Mouse (Mus musculus) heart, embryonic 13.5 days (tissue): ENCODE measurements at regions not wholly inside any gene's neighbourhood (a gene's known extent, or its start where the extent isn't known, plus 50 kb on each side); places are given as distances from the start of the nearest gene placed in this dataset.
A peak's percentile ranks its signal among the peaks of the same experiment; 100 is the strongest.

Experiments
- ATAC-seq: fragments of 200-750 bp; cut with Nextera tagmentation; 2 replicates; pipeline ENCODE4 v1.8.0; 2017; ENCODE audit warnings: moderate TSS enrichment; ENCODE audit not compliant: insufficient number of reproducible peaks, low FRiP score, low TSS enrichment; ENCODE audit errors: extremely low read depth
- H3K27ac ChIP-seq: fragments of 300-500 bp; sonication (generic); replicated peaks from 2 replicates; pipeline ENCODE4 v1.5.1; 2015; ENCODE audit warnings: moderate library complexity, mild to moderate bottlenecking, inconsistent platforms
- H3K27me3 ChIP-seq: fragments of 300-500 bp; sonication (generic); replicated peaks from 2 replicates; pipeline ENCODE4 v1.6.1; 2015; ENCODE audit warnings: mild to moderate bottlenecking, inconsistent platforms
- H3K36me3 ChIP-seq: fragments of 300-500 bp; sonication (generic); 2 replicates; pipeline ENCODE4 v1.6.1; 2015; ENCODE audit warnings: mild to moderate bottlenecking, inconsistent platforms
- H3K4me1 ChIP-seq: fragments of 300-500 bp; sonication (generic); 2 replicates; pipeline ENCODE4 v1.6.1; 2015; ENCODE audit warnings: inconsistent platforms
- H3K4me2 ChIP-seq: fragments of 300-500 bp; sonication (generic); 2 replicates; pipeline ENCODE4 v1.6.1; 2015; ENCODE audit warnings: inconsistent platforms, mild to moderate bottlenecking, moderate library complexity
- H3K4me3 ChIP-seq: fragments of 300-500 bp; sonication (generic); 2 replicates; pipeline ENCODE4 v1.5.1; 2015; ENCODE audit warnings: moderate library complexity, mild to moderate bottlenecking, inconsistent platforms
- H3K9ac ChIP-seq: fragments of 300-500 bp; sonication (generic); 2 replicates; pipeline ENCODE4 v1.6.1; 2015; ENCODE audit warnings: inconsistent platforms, mild to moderate bottlenecking, moderate library complexity
- H3K9me3 ChIP-seq: fragments of 300-500 bp; sonication (generic); 2 replicates; pipeline ENCODE4 v1.6.1; 2016; ENCODE audit warnings: inconsistent platforms
- WGBS: fragments of 180-500 bp; shearing (Covaris S2); methylation state at CpG from one replicate; pipeline ENCODE4 v1.1.7; 2015; ENCODE audit warnings: mixed read lengths; 5-methylcytosine and 5-hydroxymethylcytosine counted together

- Histone ChIP-seq H3K9ac (no peak overlapping the region), H3K4me3 (no peak overlapping the region), H3K27ac (no peak overlapping the region), H3K9me3 (no peaks in the 10 kb centered on the region), H3K36me3 (no peaks in the 10 kb centered on the region), H3K4me1 (peaks cover 28% of the 10 kb centered on the region), H3K4me2 (no peak overlapping the region), H3K27me3 (no peaks in the 10 kb centered on the region)
- ATAC-seq = no peak
- WGBS = 62% methylated on average over 1 of the region's 1 CpGs
These were observed 206.0 kb downstream of the Parm1 start for GRCm38 (mm10) chr5:91723416-91723815.

- Histone ChIP-seq H3K4me1 (peaks cover 28% of the 10 kb centered on the region), H3K9me3 (no peaks in the 10 kb centered on the region), H3K36me3 (no peaks in the 10 kb centered on the region), H3K4me3 (no peak overlapping the region), H3K27me3 (no peaks in the 10 kb centered on the region), H3K27ac (no peak overlapping the region), H3K9ac (no peak overlapping the region), H3K4me2 (no peak overlapping the region)
- no peak for ATAC-seq
- 48% methylated on average over 5 of the region's 5 CpGs for WGBS
These were observed 205.6 kb downstream of the Parm1 start for GRCm38 (mm10) chr5:91722982-91723381.

GRCm38 (mm10) chr5:91722403-91722802 lies 205.0 kb downstream of the Parm1 start:
- WGBS = 63% methylated on average over 5 of the region's 5 CpGs
- no peak for ATAC-seq
- Histone ChIP-seq H3K4me3 (no peak overlapping the region), H3K9ac (no peak overlapping the region), H3K27ac (no peak overlapping the region), H3K27me3 (no peaks in the 10 kb centered on the region), H3K4me2 (no peak overlapping the region), H3K36me3 (no peaks in the 10 kb centered on the region), H3K4me1 (peaks cover 25% of the 10 kb centered on the region), H3K9me3 (no peaks in the 10 kb centered on the region)

GRCm38 (mm10) chr5:91721231-91722096 lies 204.0 kb downstream of the Parm1 start:
- WGBS = 73% methylated on average over 9 of the region's 9 CpGs

GRCm38 (mm10) chr5:91713020-91713419 lies 195.6 kb downstream of the Parm1 start:
- Histone ChIP-seq H3K9me3 (no peaks in the 10 kb centered on the region), H3K4me3 (no peak overlapping the region), H3K4me1 (peaks cover 23% of the 10 kb centered on the region), H3K27me3 (no peaks in the 10 kb centered on the region), H3K27ac (no peak overlapping the region), H3K36me3 (no peaks in the 10 kb centered on the region), H3K9ac (no peak overlapping the region), H3K4me2 (no peak overlapping the region)
- 48% methylated on average over 8 of the region's 8 CpGs for WGBS
- no peak for ATAC-seq

More at GRCm38 (mm10) chr5:91721231-91722096, 204.0 kb downstream of the Parm1 start:
- H3K9me3 ChIP-seq = no peaks in the 10 kb centered on the region
- no peaks in the 10 kb centered on the region for H3K36me3 ChIP-seq
- no peak overlapping the region for H3K4me3 ChIP-seq
- no peak for ATAC-seq
- H3K4me1 ChIP-seq = peaks cover 25% of the 10 kb centered on the region
- H3K9ac ChIP-seq = no peak overlapping the region
- no peak overlapping the region for H3K4me2 ChIP-seq
- no peak overlapping the region for H3K27ac ChIP-seq
- no peaks in the 10 kb centered on the region for H3K27me3 ChIP-seq

- no peak overlapping the region for H3K9ac ChIP-seq
- no peaks in the 10 kb centered on the region for H3K27me3 ChIP-seq
- peaks cover 27% of the 10 kb centered on the region for H3K4me1 ChIP-seq
- no peak overlapping the region for H3K4me3 ChIP-seq
- no peaks in the 10 kb centered on the region for H3K36me3 ChIP-seq
- H3K27ac ChIP-seq = 0 out of 2 replicates have a peak overlapping the region, but pooled peaks have one; percentile 41
- H3K4me2 ChIP-seq = no peak overlapping the region
- 63% methylated on average over 1 of the region's 1 CpGs for WGBS
- H3K9me3 ChIP-seq = no peaks in the 10 kb centered on the region
- ATAC-seq = no peak
These were observed 192.3 kb downstream of the Parm1 start for GRCm38 (mm10) chr5:91709494-91710286.

GRCm38 (mm10) chr5:91708149-91708548 lies 190.7 kb downstream of the Parm1 start:
- Histone ChIP-seq H3K4me3 (no peak overlapping the region), H3K4me1 (peaks cover 24% of the 10 kb centered on the region), H3K4me2 (no peak overlapping the region), H3K27ac (no peak overlapping the region), H3K36me3 (no peaks in the 10 kb centered on the region), H3K9ac (no peak overlapping the region), H3K9me3 (no peaks in the 10 kb centered on the region), H3K27me3 (no peaks in the 10 kb centered on the region)
- WGBS = 71% methylated on average over 6 of the region's 6 CpGs
- ATAC-seq = no peak

GRCm38 (mm10) chr5:91697075-91697474 lies 179.7 kb downstream of the Parm1 start:
- Histone ChIP-seq H3K4me2 (no peak overlapping the region), H3K27ac (no peak overlapping the region), H3K4me1 (no peaks in the 10 kb centered on the region), H3K9ac (no peak overlapping the region), H3K36me3 (no peaks in the 10 kb centered on the region), H3K9me3 (no peaks in the 10 kb centered on the region), H3K4me3 (no peak overlapping the region), H3K27me3 (no peaks in the 10 kb centered on the region)
- WGBS = 65% methylated on average over 6 of the region's 6 CpGs
- no peak for ATAC-seq

- no peak for ATAC-seq
- H3K27ac ChIP-seq = no peak overlapping the region
- no peak overlapping the region for H3K9ac ChIP-seq
- H3K4me2 ChIP-seq = no peak overlapping the region
- no peaks in the 10 kb centered on the region for H3K36me3 ChIP-seq
- H3K4me1 ChIP-seq = no peaks in the 10 kb centered on the region
- no peaks in the 10 kb centered on the region for H3K9me3 ChIP-seq
- no peaks in the 10 kb centered on the region for H3K27me3 ChIP-seq
- H3K4me3 ChIP-seq = no peak overlapping the region
- WGBS = 77% methylated on average over 6 of the region's 6 CpGs
These were observed 179.1 kb downstream of the Parm1 start for GRCm38 (mm10) chr5:91696532-91696931.

- no peaks in the 10 kb centered on the region for H3K36me3 ChIP-seq
- no peak overlapping the region for H3K4me3 ChIP-seq
- no peak for ATAC-seq
- no peaks in the 10 kb centered on the region for H3K9me3 ChIP-seq
- H3K4me1 ChIP-seq = no peaks in the 10 kb centered on the region
- H3K27me3 ChIP-seq = no peaks in the 10 kb centered on the region
- H3K27ac ChIP-seq = no peak overlapping the region
- H3K9ac ChIP-seq = no peak overlapping the region
- H3K4me2 ChIP-seq = no peak overlapping the region
- WGBS = 64% methylated on average over 3 of the region's 3 CpGs
These were observed 178.2 kb downstream of the Parm1 start for GRCm38 (mm10) chr5:91695632-91696031.

GRCm38 (mm10) chr5:91693277-91693676 lies 175.9 kb downstream of the Parm1 start:
- H3K4me3 ChIP-seq = no peak overlapping the region
- H3K27ac ChIP-seq = no peak overlapping the region
- no peaks in the 10 kb centered on the region for H3K27me3 ChIP-seq
- 79% methylated on average over 11 of the region's 11 CpGs for WGBS
- no peak for ATAC-seq
- H3K4me1 ChIP-seq = no peaks in the 10 kb centered on the region
- H3K4me2 ChIP-seq = no peak overlapping the region
- H3K36me3 ChIP-seq = no peaks in the 10 kb centered on the region
- H3K9ac ChIP-seq = no peak overlapping the region
- H3K9me3 ChIP-seq = no peaks in the 10 kb centered on the region
